Mouse (Mus musculus) adrenal gland, adult 10 weeks (tissue): ENCODE results near the gene Neurl1b. TPM values are rescaled to one million over a fixed set of nuclear protein-coding genes. Genes with fewer than 3 reads are reported as not detected.

Experiments
- polyA plus RNA-seq: library from polyadenylated mRNA; stranded (reverse); fragments of 350-450 nt; fragmentation: Illumina TruSeq; extraction: RNeasy Lipid Tissue Mini Kit (QIAGEN cat#74804); gene quantifications from one replicate; pipeline ENCODE4 v1.2.3, GENCODE M21; 2014; ENCODE audit warnings: low read depth, low replicate concordance

The Neurl1b gene
- 3.0 TPM for polyA plus RNA-seq

GRCm38 (mm10) chr17:26414523-26415354, at the start of gene Neurl1b:
Gene Neurl1b (plus strand): TSS chr17:26414829.

Other genes with a start within 250 kb of the Neurl1b start
- not detected for gene Pdia2, start 215.7 kb upstream of the Neurl1b start, polyA plus RNA-seq
- 1.7 TPM for gene Rgs11, start 211.9 kb upstream of the Neurl1b start, polyA plus RNA-seq
- gene Arhgdig, start 207.0 kb upstream of the Neurl1b start, polyA plus RNA-seq, result 0.64 TPM
- 45.0 TPM for gene Fam234a, start 170.6 kb upstream of the Neurl1b start, polyA plus RNA-seq
- gene Luc7l, start 161.9 kb upstream of the Neurl1b start, polyA plus RNA-seq, result 81.5 TPM
- gene Ergic1, start 146.7 kb downstream of the Neurl1b start, polyA plus RNA-seq, result 65.3 TPM
- gene Dusp1, start 147.3 kb downstream of the Neurl1b start, polyA plus RNA-seq, result 48.2 TPM
- 91.7 TPM for gene Atp6v0e, start 248.4 kb downstream of the Neurl1b start, polyA plus RNA-seq